Mouse (Mus musculus) embryonic facial prominence, embryonic 13.5 days (tissue): Measurements from ENCODE around the gene Tulp2. TPM values are rescaled to one million over a fixed set of nuclear protein-coding genes. Genes with fewer than 3 reads are reported as not detected.
"Not testable (repeated sequence)": the region's sequence is repeated elsewhere in the genome, so short reads cannot be mapped to it uniquely, and the experiment has no call there.

ENCODE experiments used
- ATAC-seq: fragments of 200-750 bp; cut with Nextera tagmentation; 2 replicates; pipeline ENCODE4 v1.8.0; 2017; ENCODE audit warnings: low read depth; ENCODE audit not compliant: insufficient number of reproducible peaks, insufficient read depth, low FRiP score, low TSS enrichment
- H3K27ac ChIP-seq: fragments of 300-500 bp; sonication (generic); 2 replicates; pipeline ENCODE4 v1.5.1; 2015; ENCODE audit warnings: moderate library complexity, mild to moderate bottlenecking, inconsistent platforms
- H3K27me3 ChIP-seq: fragments of 300-500 bp; sonication (generic); 2 replicates; pipeline ENCODE4 v1.6.1; 2015; ENCODE audit warnings: mild to moderate bottlenecking, inconsistent platforms
- H3K36me3 ChIP-seq: fragments of 300-500 bp; sonication (generic); 2 replicates; pipeline ENCODE4 v1.6.1; 2015; ENCODE audit warnings: mild to moderate bottlenecking, inconsistent platforms
- H3K4me1 ChIP-seq: fragments of 300-500 bp; sonication (generic); 2 replicates; pipeline ENCODE4 v1.6.1; 2015; ENCODE audit warnings: inconsistent platforms
- H3K4me2 ChIP-seq: fragments of 300-500 bp; sonication (generic); 2 replicates; pipeline ENCODE4 v1.6.1; 2015; ENCODE audit warnings: moderate library complexity, mild to moderate bottlenecking, inconsistent platforms
- H3K4me3 ChIP-seq: fragments of 300-500 bp; sonication (generic); 2 replicates; pipeline ENCODE4 v1.5.1; 2015; ENCODE audit warnings: mild to moderate bottlenecking, inconsistent platforms
- H3K9ac ChIP-seq: fragments of 300-500 bp; sonication (generic); 2 replicates; pipeline ENCODE4 v1.6.1; 2015; ENCODE audit warnings: mild to moderate bottlenecking, inconsistent platforms
- H3K9me3 ChIP-seq: fragments of 300-500 bp; sonication (generic); 2 replicates; pipeline ENCODE4 v1.6.1; 2016; ENCODE audit warnings: inconsistent platforms
- WGBS: fragments of 180-500 bp; shearing (Covaris S2); methylation state at CpG from one replicate; pipeline ENCODE4 v1.1.7; 2015; ENCODE audit warnings: mixed read lengths; 5-methylcytosine and 5-hydroxymethylcytosine counted together
- polyA plus RNA-seq: library from polyadenylated mRNA; unstranded; fragments of >200 nt; fragmentation: Nextera tagmentation; extraction: Ambion mirVana; gene quantifications from 2 replicates; pipeline ENCODE4 v1.2.1, GENCODE M21; 2015

Gene Tulp2
- polyA plus RNA-seq, 1 experiment from 2014 or later: 0.59 TPM

GRCm38 (mm10) chr7:45525809-45526473 lies 44.3 kb downstream of the Tulp2 start, which contains the start of the genes Ppp1r15a and Plekha4:
Gene Ppp1r15a (minus strand): TSS chr7:45526268.
Gene Plekha4 (plus strand): TSS chr7:45526330.
- Histone ChIP-seq H3K4me2 (peak within 1 kb of the TSS; percentile 82), H3K27ac (peak within 1 kb of the TSS; percentile 82), H3K27me3 (no peaks in the 10 kb centered on the region), H3K9ac (peak within 1 kb of the TSS; percentile 89), H3K4me3 (peak within 1 kb of the TSS; percentile 83), H3K9me3 (no peaks in the 10 kb centered on the region), H3K36me3 (peaks cover 17% of the 10 kb centered on the region), H3K4me1 (peaks cover 47% of the 10 kb centered on the region)
- WGBS: under 1% methylated on average over 54 of the region's 54 CpGs
- peak; percentile 81 for ATAC-seq

DNA sequence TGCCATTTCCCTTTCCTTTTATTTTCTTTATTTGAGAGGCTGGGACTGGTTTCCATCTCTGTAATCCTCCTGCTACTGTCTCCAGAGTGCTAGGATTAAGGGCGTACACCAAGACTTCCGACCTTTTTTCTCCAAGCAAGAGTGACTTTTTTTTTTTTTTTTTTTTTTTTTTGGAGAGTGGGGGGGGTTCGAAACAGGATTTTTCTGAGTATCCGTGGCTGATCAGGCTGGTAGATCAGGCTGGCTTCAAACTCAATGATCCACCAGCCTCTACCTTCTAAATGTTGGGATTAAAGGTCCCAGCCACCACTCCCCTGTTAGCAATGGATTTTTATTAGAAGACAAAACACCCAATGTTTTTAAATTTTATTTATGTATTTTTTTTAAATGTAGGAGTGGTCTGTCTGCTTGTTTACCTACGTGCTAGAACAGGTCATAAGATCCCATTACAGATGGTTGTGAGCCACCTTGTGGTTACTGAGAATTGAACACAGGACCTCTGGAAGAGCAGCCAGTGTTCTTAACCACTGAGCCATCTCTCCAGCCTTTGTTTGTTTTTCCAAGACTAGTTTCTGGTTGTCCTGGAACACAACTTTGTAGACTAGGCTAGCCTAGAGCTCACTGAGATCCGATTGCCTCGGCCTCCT lies 44.9 kb downstream of the Tulp2 start:
- peaks cover 17% of the 10 kb centered on the region for H3K36me3 ChIP-seq

DNA sequence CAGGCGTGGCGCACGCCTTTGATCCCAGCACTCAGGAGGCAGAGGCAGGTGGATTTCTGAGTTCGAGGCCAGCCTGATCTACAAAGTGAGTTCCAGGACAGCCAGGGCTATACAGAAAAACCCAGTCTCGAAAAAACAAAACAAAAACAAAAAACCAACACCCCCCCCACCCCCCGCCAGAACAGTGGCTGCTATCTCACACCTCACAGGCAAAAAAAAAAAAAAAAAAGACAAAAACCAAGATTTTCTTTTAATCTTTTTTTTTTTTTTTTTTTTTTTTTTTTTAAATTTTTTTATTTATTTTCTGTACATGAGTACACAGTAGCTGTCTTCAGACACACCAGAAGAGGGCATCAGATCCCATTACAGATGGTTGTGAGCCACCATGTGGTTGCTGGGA lies 45.5 kb downstream of the Tulp2 start:
- not testable (repeated sequence) for H3K4me3 ChIP-seq, H3K9ac ChIP-seq, ATAC-seq, H3K9me3 ChIP-seq, H3K4me2 ChIP-seq, H3K27me3 ChIP-seq
- H3K27ac ChIP-seq: peak overlapping the region; percentile 82; the same call in 1 of the 2 replicates
- H3K36me3 ChIP-seq: peaks cover 17% of the 10 kb centered on the region
- H3K4me1 ChIP-seq: peaks cover 42% of the 10 kb centered on the region
- WGBS: 91% methylated on average over 6 of the region's 6 CpGs

More for the DNA sequence above, 44.9 kb downstream of the Tulp2 start:
- Histone ChIP-seq H3K9me3 (no peaks in the 10 kb centered on the region), H3K9ac (peak overlapping the region; percentile 89), H3K4me2 (peak overlapping the region; percentile 82), H3K27ac (peak overlapping the region; percentile 82), H3K4me1 (peaks cover 42% of the 10 kb centered on the region), H3K4me3 (peak overlapping the region; percentile 83), H3K27me3 (no peaks in the 10 kb centered on the region)
- WGBS: 21% methylated on average over 7 of the region's 7 CpGs
- no peak for ATAC-seq

GRCm38 (mm10) chr7:45529461-45529860 lies 47.8 kb downstream of the Tulp2 start:
- Histone ChIP-seq H3K4me3 (no peak overlapping the region), H3K27ac (no peak overlapping the region), H3K4me2 (no peak overlapping the region), H3K36me3 (no peaks in the 10 kb centered on the region), H3K27me3 (no peaks in the 10 kb centered on the region), H3K4me1 (peaks cover 25% of the 10 kb centered on the region), H3K9me3 (no peaks in the 10 kb centered on the region), H3K9ac (0 out of 2 replicates have a peak overlapping the region, but pooled peaks have one; percentile 55)
- no peak for ATAC-seq
- 13% methylated on average over 6 of the region's 6 CpGs for WGBS

GRCm38 (mm10) chr7:45530643-45531042 lies 49.0 kb downstream of the Tulp2 start:
- peak overlapping the region; percentile 17; the same call in 1 of the 2 replicates for H3K4me2 ChIP-seq
- ATAC-seq: no peak

GRCm38 (mm10) chr7:45535676-45536075 lies 54.0 kb downstream of the Tulp2 start:
- H3K27me3 ChIP-seq: peaks cover 4% of the 10 kb centered on the region
- ATAC-seq: no peak
- H3K27ac ChIP-seq: no peak overlapping the region
- no peak overlapping the region for H3K9ac ChIP-seq
- H3K9me3 ChIP-seq: no peaks in the 10 kb centered on the region
- WGBS: 51% methylated on average over 1 of the region's 1 CpGs
- peaks cover 8% of the 10 kb centered on the region for H3K4me1 ChIP-seq
- no peak overlapping the region for H3K4me2 ChIP-seq
- no peak overlapping the region for H3K4me3 ChIP-seq
- no peaks in the 10 kb centered on the region for H3K36me3 ChIP-seq

More at GRCm38 (mm10) chr7:45530643-45531042, 49.0 kb downstream of the Tulp2 start:
- Histone ChIP-seq H3K9me3 (no peaks in the 10 kb centered on the region), H3K4me1 (peaks cover 13% of the 10 kb centered on the region), H3K36me3 (no peaks in the 10 kb centered on the region), H3K9ac (no peak overlapping the region), H3K27ac (0 out of 2 replicates have a peak overlapping the region, but pooled peaks have one; percentile 4), H3K4me3 (no peak overlapping the region), H3K27me3 (no peaks in the 10 kb centered on the region)
- 69% methylated on average over 2 of the region's 2 CpGs for WGBS

GRCm38 (mm10) chr7:45537602-45538001 lies 55.9 kb downstream of the Tulp2 start:
- Histone ChIP-seq H3K4me2 (peak overlapping the region; percentile 82), H3K36me3 (no peaks in the 10 kb centered on the region), H3K27ac (no peak overlapping the region), H3K9me3 (no peaks in the 10 kb centered on the region), H3K9ac (no peak overlapping the region; the same call in 1 of the 2 replicates), H3K27me3 (peaks cover 4% of the 10 kb centered on the region), H3K4me1 (peaks cover 8% of the 10 kb centered on the region), H3K4me3 (peak overlapping the region; percentile 50)
- no peak for ATAC-seq
- WGBS: 83% methylated on average over 10 of the region's 10 CpGs

- Histone ChIP-seq H3K27me3 (peaks cover 4% of the 10 kb centered on the region), H3K9me3 (no peaks in the 10 kb centered on the region), H3K4me2 (peak overlapping the region; percentile 82), H3K36me3 (no peaks in the 10 kb centered on the region), H3K9ac (peak overlapping the region; percentile 67), H3K27ac (no peak overlapping the region), H3K4me3 (peak overlapping the region; percentile 50), H3K4me1 (peaks cover 8% of the 10 kb centered on the region)
- peak; percentile 67 for ATAC-seq
- WGBS: 3% methylated on average over 29 of the region's 29 CpGs
Observed at GRCm38 (mm10) chr7:45538163-45539041, 56.7 kb downstream of the Tulp2 start.

DNA sequence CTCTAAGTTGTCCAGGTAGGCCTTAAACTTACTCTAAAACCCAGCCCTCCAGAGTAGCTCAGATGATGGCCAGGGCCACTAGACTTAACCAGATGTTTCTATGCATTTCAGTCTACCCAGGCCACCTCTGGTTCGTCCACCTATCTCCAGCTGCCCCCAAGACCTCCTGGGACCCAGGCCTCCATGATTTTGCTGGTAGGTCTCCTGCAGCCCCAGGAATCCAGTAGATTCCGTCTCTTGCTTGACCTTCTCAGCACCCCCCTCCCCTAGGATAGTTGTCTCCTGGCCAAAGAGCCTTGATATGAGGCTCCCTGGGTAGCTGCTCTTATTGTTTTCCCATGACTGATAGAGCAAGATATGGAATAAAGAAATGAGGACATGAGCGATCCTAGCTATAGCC lies 57.4 kb downstream of the Tulp2 start:
- Histone ChIP-seq H3K9me3 (no peaks in the 10 kb centered on the region), H3K9ac (0 out of 2 replicates have a peak overlapping the region, but pooled peaks have one; percentile 67), H3K36me3 (no peaks in the 10 kb centered on the region), H3K4me1 (peaks cover 8% of the 10 kb centered on the region), H3K4me3 (no peak overlapping the region), H3K27me3 (peaks cover 4% of the 10 kb centered on the region), H3K27ac (no peak overlapping the region), H3K4me2 (peak overlapping the region; percentile 82; the same call in 1 of the 2 replicates)
- WGBS: 83% methylated on average over 3 of the region's 3 CpGs
- no peak for ATAC-seq

GRCm38 (mm10) chr7:45540213-45540612 lies 58.5 kb downstream of the Tulp2 start:
- Histone ChIP-seq H3K9me3 (no peaks in the 10 kb centered on the region), H3K27ac (no peak overlapping the region), H3K4me2 (no peak overlapping the region), H3K36me3 (no peaks in the 10 kb centered on the region), H3K4me1 (peaks cover 8% of the 10 kb centered on the region), H3K27me3 (peaks cover 4% of the 10 kb centered on the region), H3K9ac (no peak overlapping the region), H3K4me3 (no peak overlapping the region)
- ATAC-seq: no peak
- WGBS: 65% methylated on average over 2 of the region's 2 CpGs

GRCm38 (mm10) chr7:45544525-45544924 lies 62.8 kb downstream of the Tulp2 start:
- Histone ChIP-seq H3K9me3 (no peaks in the 10 kb centered on the region), H3K27me3 (no peaks in the 10 kb centered on the region), H3K4me2 (no peak overlapping the region), H3K4me1 (no peaks in the 10 kb centered on the region), H3K36me3 (no peaks in the 10 kb centered on the region), H3K9ac (no peak overlapping the region), H3K27ac (no peak overlapping the region), H3K4me3 (no peak overlapping the region)
- WGBS: 83% methylated on average over 1 of the region's 1 CpGs
- ATAC-seq: no peak
